In genomic region chr11:121485882-121486281, GRCm38 (mm10) we compare ENCODE assay signal across 20 mouse cellular contexts. TPM values are rescaled to one million over a fixed set of nuclear protein-coding genes. Genes with fewer than 3 reads are reported as not detected.
DNase-seq lines count a peak whose midpoint lies in the region; ATAC-seq and TF ChIP-seq lines count a peak whose summit lies in the region.
"Had no signal": no experiment of that assay in that cellular context is flagged by ENCODE, and none has a peak within 500 bp of the region (broad histone marks: within the 10 kb centered on the region; RNA-seq: fewer than 3 reads in every experiment).

No protein-coding gene starts in this region.

- DNase-seq in lung, postnatal 25 days (ENCODE audit: low spot score) = peak; percentile 7
- DNase-seq in lung, postnatal 4 days = no peak
- peak; percentile 85 for DNase-seq in MEL (ENCODE audit: low read depth, low spot score)
- peak; percentile 11 to 14 for DNase-seq in thymus, postnatal 36 days
- DNase-seq in embryo, embryonic 10 days (ENCODE audit: low spot score) = no peak
- no peak for DNase-seq in midbrain, embryonic 11.5 days (ENCODE audit: low spot score, missing footprints)
- DNase-seq: cerebellum, adult 9-11 months; embryo, embryonic 11 days; gastrocnemius, postnatal 14 days; kidney, adult 11 months; lung, postnatal 10 days had no signal

- H3K4me3 ChIP-seq in MEL (ENCODE audit: control insufficient read depth in 1 of 2, insufficient read depth in 1 of 2, low read depth in 2 of 2, low read length in 2 of 2) = no peak overlapping the region
- H3K4me3 ChIP-seq in midbrain, embryonic 11.5 days (ENCODE audit: low read depth, low read length) = no peak overlapping the region
- H3K4me3 ChIP-seq: forebrain, embryonic 12.5 days; layer of hippocampus, adult 2 months; limb, embryonic 13.5 days; liver, embryonic 15.5 days; midbrain, embryonic 12.5 days had no signal

- peak; percentile 46 to 59 for TF ChIP-seq EP300 in MEL (IDR thresholded peaks at IDR 0.05; ENCODE audit: low read depth in 1 of 2, low read length in 2 of 2)

- ATAC-seq in monocyte, adult 5-6 weeks (replicated peaks; ENCODE audit: insufficient number of reproducible peaks, low FRiP score, low TSS enrichment, poor library complexity, severe bottlenecking) = peak; percentile 36; the same call in 1 of the 2 replicates
- no peak for ATAC-seq in midbrain, embryonic 11.5 days (ENCODE audit: low FRiP score)
- ATAC-seq: hindbrain, postnatal 0 days had no signal

- TF ChIP-seq POLR2A in MEL (IDR thresholded peaks at IDR 0.05; ENCODE audit: control insufficient read depth in 1 of 2, insufficient read depth in 1 of 2, low read depth in 1 of 2, low read length in 2 of 2, poor library complexity in 1 of 2) = no peak

- H3K79me2 ChIP-seq in MEL (ENCODE audit: control insufficient read depth, insufficient read depth, low read length, poor library complexity) = peaks cover 2% of the 10 kb centered on the region; the same call in 1 of the 2 replicates

- no peak overlapping the region for H3K27ac ChIP-seq in MEL (ENCODE audit: control insufficient read depth, low read depth, low read length)
- H3K27ac ChIP-seq in midbrain, embryonic 11.5 days (ENCODE audit: low read depth, low read length) = no peak overlapping the region
- H3K27ac ChIP-seq: forebrain, embryonic 12.5 days; hindbrain, postnatal 0 days; kidney, postnatal 0 days; layer of hippocampus, adult 2 months; limb, embryonic 13.5 days; liver, embryonic 15.5 days; midbrain, embryonic 12.5 days had no signal

- peaks cover 3 to 5% of the 10 kb centered on the region in 2 experiments; a peak in 3 of 4 replicates for H3K4me1 ChIP-seq in MEL (ENCODE audit: control insufficient read depth in 1 of 2, insufficient read depth in 2 of 2, low read length in 2 of 2)
- H3K4me1 ChIP-seq in midbrain, embryonic 11.5 days (ENCODE audit: control insufficient read depth, insufficient read depth, low read length) = no peaks in the 10 kb centered on the region
- H3K4me1 ChIP-seq: forebrain, embryonic 12.5 days; midbrain, embryonic 12.5 days had no signal

- H3K36me3 ChIP-seq in MEL (ENCODE audit: control insufficient read depth in 1 of 2, insufficient read depth in 2 of 2, low read length in 2 of 2) = peaks cover 0 to 7% of the 10 kb centered on the region in 2 experiments; a peak in 3 of 4 replicates
- no peaks in the 10 kb centered on the region for H3K36me3 ChIP-seq in midbrain, embryonic 11.5 days (ENCODE audit: control insufficient read depth, insufficient read depth, low read length)

- no peak overlapping the region for H3K4me2 ChIP-seq in midbrain, embryonic 11.5 days
- H3K4me2 ChIP-seq: forebrain, embryonic 12.5 days; limb, embryonic 13.5 days; liver, embryonic 15.5 days; midbrain, embryonic 12.5 days had no signal

- no peak overlapping the region for H3K9ac ChIP-seq in MEL (ENCODE audit: control insufficient read depth, low read depth, low read length, poor library complexity, severe bottlenecking)
- no peak overlapping the region for H3K9ac ChIP-seq in midbrain, embryonic 11.5 days (ENCODE audit: low read length)
- H3K9ac ChIP-seq: forebrain, embryonic 12.5 days; limb, embryonic 13.5 days; liver, embryonic 15.5 days; midbrain, embryonic 12.5 days had no signal

- TF ChIP-seq CTCF in MEL (IDR thresholded peaks at IDR 0.05 in 2 of 3, conservative IDR thresholded peaks at IDR 0.05 in 1 of 3; ENCODE audit: control insufficient read depth in 1 of 3, insufficient read depth in 1 of 3, low read depth in 2 of 3, low read length in 3 of 3, poor library complexity in 1 of 3, severe bottlenecking in 1 of 3) = no peak

- TF ChIP-seq RAD21 in MEL (IDR thresholded peaks at IDR 0.05; ENCODE audit: low read depth, low read length) = no peak

- no peaks in the 10 kb centered on the region for H3K27me3 ChIP-seq in MEL (ENCODE audit: control insufficient read depth in 1 of 2, insufficient read depth in 2 of 2, low read length in 2 of 2)
- H3K27me3 ChIP-seq in midbrain, embryonic 11.5 days (ENCODE audit: control insufficient read depth, insufficient read depth, low read length) = no peaks in the 10 kb centered on the region
- H3K27me3 ChIP-seq: forebrain, embryonic 12.5 days; limb, embryonic 13.5 days; liver, embryonic 15.5 days; midbrain, embryonic 12.5 days had no signal

- no peaks in the 10 kb centered on the region for H3K9me3 ChIP-seq in MEL (replicated peaks; ENCODE audit: insufficient read depth, low read length)
- no peaks in the 10 kb centered on the region for H3K9me3 ChIP-seq in midbrain, embryonic 11.5 days (ENCODE audit: control insufficient read depth, low read length)
- H3K9me3 ChIP-seq: forebrain, embryonic 12.5 days; limb, embryonic 13.5 days; liver, embryonic 15.5 days; midbrain, embryonic 12.5 days had no signal

- WGBS in midbrain, embryonic 11.5 days = 92% methylated on average over 9 of the region's 9 CpGs

TF ChIP-seq in MEL, 35 proteins besides CTCF, POLR2A, EP300 and RAD21:
- TF ChIP-seq MEF2A (IDR thresholded peaks at IDR 0.05; ENCODE audit: extremely low read depth, insufficient replicate concordance, low read depth, low read length, poor library complexity, severe bottlenecking) (no peak), NRF1 (IDR thresholded peaks at IDR 0.05; ENCODE audit: insufficient read depth, low read depth, low read length, poor library complexity, severe bottlenecking) (no peak), MAX (IDR thresholded peaks at IDR 0.05; ENCODE audit: low read length) (0 out of 2 replicates have a peak, but pooled peaks have one; percentile 48), TBP (IDR thresholded peaks at IDR 0.05; ENCODE audit: low read depth, low read length) (no peak), MYC (IDR thresholded peaks at IDR 0.05; ENCODE audit: low read depth, low read length) (peak; percentile 63; the same call in 1 of the 2 replicates), MXI1 (IDR thresholded peaks at IDR 0.05; ENCODE audit: low read depth, low read length) (peak; percentile 24; the same call in 1 of the 2 replicates), JUND (IDR thresholded peaks at IDR 0.05; ENCODE audit: low read depth, low read length) (0 out of 2 replicates have a peak, but pooled peaks have one; percentile 33), RCOR1 (IDR thresholded peaks at IDR 0.05; ENCODE audit: low read depth, low read length) (peak; percentile 70), TCF12 (IDR thresholded peaks at IDR 0.05; ENCODE audit: low read depth, low read length) (0 out of 2 replicates have a peak, but pooled peaks have one; percentile 41), HCFC1 (IDR thresholded peaks at IDR 0.05; ENCODE audit: low read depth, low read length) (no peak), E2F4 (IDR thresholded peaks at IDR 0.05; ENCODE audit: borderline replicate concordance, low read depth, low read length) (no peak), ETS1 (IDR thresholded peaks at IDR 0.05; ENCODE audit: low read depth, low read length) (peak; percentile 36; the same call in 1 of the 2 replicates), ELF1 (IDR thresholded peaks at IDR 0.05; ENCODE audit: low read depth, low read length) (peak; percentile 22; the same call in 1 of the 2 replicates), USF2 (IDR thresholded peaks at IDR 0.05; ENCODE audit: borderline replicate concordance in 1 of 2, insufficient read depth in 1 of 2, low read depth in 1 of 2, low read length in 2 of 2) (no peak), MYB (IDR thresholded peaks at IDR 0.05; ENCODE audit: low read depth, low read length) (no peak), POLR2AphosphoS5 (IDR thresholded peaks at IDR 0.05; ENCODE audit: borderline replicate concordance, low read depth, low read length) (no peak), GABPA (IDR thresholded peaks at IDR 0.05; ENCODE audit: low read depth, low read length) (no peak)

RNA-seq across cellular contexts. Expression of gene Zfp750, which starts 33.3 kb away (rescaled TPM):
- total RNA-seq in MEL (2012; rRNA removed) = 0.08 TPM in 1 of 2 replicates, not detected in the other
- polyA plus RNA-seq in MEL (2012; ENCODE audit: insufficient read depth in 1 of 2, insufficient read length in 2 of 2, low read depth in 1 of 2, low replicate concordance in 2 of 2, missing spikeins in 1 of 2) = under 1 TPM in 1 of 2 experiments, not detected in 1; 0.06 TPM
- 0.19 TPM in 1 of 3 replicates, not detected in the others for total RNA-seq in monocyte, adult 5-6 weeks (2017)
- polyA plus RNA-seq in midbrain, embryonic 11.5 days (2014; fragmentation: Nextera tagmentation; extraction: Ambion mirVana) = 0.17 and 0.20 TPM in 2 replicates
- total RNA-seq: gastrocnemius, postnatal 14 days; left cerebral cortex, adult 18-20 months had no signal

RNA-seq across cellular contexts. Expression of gene Tbcd, which starts 34.1 kb away (rescaled TPM):
- total RNA-seq in MEL (2012; rRNA removed) = 65.3 and 72.3 TPM in 2 replicates
- 10 to 100 TPM in 1 of 2 experiments, not detected in 1; 50.0 TPM for polyA plus RNA-seq in MEL (2012; ENCODE audit: insufficient read depth in 1 of 2, insufficient read length in 2 of 2, low read depth in 1 of 2, low replicate concordance in 2 of 2, missing spikeins in 1 of 2)
- total RNA-seq in monocyte, adult 5-6 weeks (2017) = 23.1 to 29.1 TPM (median 26.4 TPM) in 3 replicates
- polyA plus RNA-seq in midbrain, embryonic 11.5 days (2014; fragmentation: Nextera tagmentation; extraction: Ambion mirVana) = 33.6 and 36.9 TPM in 2 replicates

RNA-seq across cellular contexts. Expression of gene Fn3k, which starts 51.2 kb away (rescaled TPM):
- 0.27 TPM in 1 of 2 replicates, not detected in the other for total RNA-seq in MEL (2012; rRNA removed)
- polyA plus RNA-seq in MEL (2012; ENCODE audit: insufficient read depth in 1 of 2, insufficient read length in 2 of 2, low read depth in 1 of 2, low replicate concordance in 2 of 2, missing spikeins in 1 of 2) = under 1 TPM in 1 of 2 experiments, not detected in 1; 0.07 TPM
- not detected in 3 replicates for total RNA-seq in monocyte, adult 5-6 weeks (2017)
- 1.7 and 1.8 TPM in 2 replicates for polyA plus RNA-seq in midbrain, embryonic 11.5 days (2014; fragmentation: Nextera tagmentation; extraction: Ambion mirVana)

Comparison
In these comparisons a context has a peak if more than half of its experiments do, and no peak if none do; other contexts are left out.
1. DNase-seq: peak in lung, postnatal 25 days (single experiment), MEL (single experiment) and thymus, postnatal 36 days (2 of 2); none in lung, postnatal 4 days (0 of 2), embryo, embryonic 10 days (single experiment) and midbrain, embryonic 11.5 days (single experiment).